Mouse (Mus musculus): ENCODE measurements at regions not wholly inside any gene's neighbourhood (a gene's known extent, or its start where the extent isn't known, plus 50 kb on each side); places are given as distances from the start of the nearest gene placed in this dataset.

DNA sequence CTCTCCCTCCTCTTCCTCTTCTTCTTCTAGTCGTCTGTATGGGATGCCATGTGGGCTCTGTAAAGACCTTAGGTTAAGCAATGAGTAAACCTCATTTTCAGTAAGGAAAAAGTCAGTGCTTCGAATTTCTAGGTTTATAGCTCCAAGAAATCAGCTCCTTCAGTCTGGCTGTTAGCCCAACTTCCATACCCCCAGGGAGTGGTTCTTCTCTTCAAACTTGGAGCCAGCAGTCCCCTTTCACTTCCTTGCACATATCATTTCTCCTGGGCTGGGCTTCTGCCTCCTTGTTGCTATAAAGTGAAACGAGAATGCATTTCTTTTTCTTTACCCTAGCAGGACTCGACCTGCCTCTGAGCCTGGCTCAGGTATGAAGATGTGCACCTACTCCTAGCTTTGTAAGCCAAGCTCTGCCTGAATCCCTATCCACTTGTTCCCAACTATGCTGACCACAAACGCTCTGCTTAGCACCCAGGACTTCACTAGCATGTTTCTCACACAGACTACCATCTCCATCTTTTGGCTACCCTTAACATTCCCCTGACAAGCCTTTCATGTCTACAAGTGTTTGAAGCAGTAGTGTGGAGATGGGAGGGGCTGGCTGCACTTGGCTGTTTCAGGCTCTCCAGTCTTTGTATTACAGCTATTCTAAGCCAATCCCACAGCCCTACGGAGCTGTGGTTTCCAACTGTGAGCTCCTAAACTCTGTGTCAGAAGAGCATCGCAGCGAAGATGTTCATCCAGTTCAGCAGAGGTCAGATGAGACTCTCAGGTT, 243.8 kb upstream of the Tprg start:
- DNase-seq (ENCODE audit: low spot score): no peak
- no peaks in the 10 kb centered on the region for H3K36me3 ChIP-seq
- no peak overlapping the region for H3K27ac ChIP-seq
- no peaks in the 10 kb centered on the region for H3K9me3 ChIP-seq
- WGBS: 67% methylated on average over 8 of the region's 8 CpGs
- peaks cover 15% of the 10 kb centered on the region for H3K27me3 ChIP-seq (ENCODE audit: insufficient read depth, poor library complexity, severe bottlenecking)
- peaks cover 13% of the 10 kb centered on the region for H3K4me1 ChIP-seq
- H3K4me3 ChIP-seq: no peak overlapping the region

DNA sequence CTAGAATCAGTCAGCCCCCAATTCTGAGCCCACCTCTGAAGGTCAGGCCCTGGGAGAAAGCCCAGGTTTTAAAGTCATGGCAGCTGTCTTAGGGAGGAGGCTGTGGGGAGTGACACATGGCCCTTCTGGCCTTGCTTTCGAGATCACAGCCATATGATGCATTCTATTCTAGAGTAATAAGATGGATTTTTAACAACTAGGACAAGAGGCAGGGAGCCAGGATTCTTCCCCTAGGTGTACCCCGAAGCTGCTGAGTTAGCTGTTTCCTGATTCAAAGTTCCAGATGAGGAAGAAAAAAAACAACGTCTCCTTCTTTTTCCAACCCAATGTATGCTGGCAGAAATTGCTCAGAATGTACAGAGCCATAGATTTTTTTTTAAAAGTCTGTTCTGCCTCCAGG, 242.0 kb upstream of the Tprg start:
- no peak overlapping the region for H3K4me3 ChIP-seq
- H3K36me3 ChIP-seq: no peaks in the 10 kb centered on the region
- 80% methylated on average over 3 of the region's 3 CpGs for WGBS
- H3K27me3 ChIP-seq (ENCODE audit: insufficient read depth, poor library complexity, severe bottlenecking): peaks cover 15% of the 10 kb centered on the region
- no peak for DNase-seq (ENCODE audit: low spot score)
- peaks cover 17% of the 10 kb centered on the region for H3K4me1 ChIP-seq
- H3K27ac ChIP-seq: no peak overlapping the region
- no peaks in the 10 kb centered on the region for H3K9me3 ChIP-seq

DNA sequence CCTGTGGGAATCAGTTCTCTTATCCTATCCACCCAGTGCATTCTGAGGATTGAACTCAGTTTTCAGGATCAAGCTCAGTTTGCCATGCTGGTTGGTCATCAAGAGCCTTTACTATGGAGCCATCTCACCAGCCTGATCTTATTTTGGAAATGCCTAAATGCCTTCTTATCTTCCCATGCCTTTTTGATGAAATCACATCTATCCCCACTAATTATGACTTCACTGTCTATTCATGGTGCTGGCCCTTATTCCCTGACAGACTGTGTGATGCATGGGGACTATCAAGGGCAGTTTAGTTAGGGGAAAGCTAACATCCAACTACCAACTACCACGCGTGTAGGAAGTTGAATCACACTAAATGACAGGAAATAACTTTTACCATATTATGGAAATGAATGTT, 238.9 kb upstream of the Tprg start:
- Histone ChIP-seq H3K4me1 (peaks cover 12% of the 10 kb centered on the region), H3K36me3 (no peaks in the 10 kb centered on the region), H3K27me3 (ENCODE audit: insufficient read depth, poor library complexity, severe bottlenecking) (peaks cover 10% of the 10 kb centered on the region), H3K9me3 (no peaks in the 10 kb centered on the region), H3K27ac (no peak overlapping the region), H3K4me3 (no peak overlapping the region)
- WGBS: 92% methylated on average over 2 of the region's 2 CpGs
- no peak for DNase-seq (ENCODE audit: low spot score)

DNA sequence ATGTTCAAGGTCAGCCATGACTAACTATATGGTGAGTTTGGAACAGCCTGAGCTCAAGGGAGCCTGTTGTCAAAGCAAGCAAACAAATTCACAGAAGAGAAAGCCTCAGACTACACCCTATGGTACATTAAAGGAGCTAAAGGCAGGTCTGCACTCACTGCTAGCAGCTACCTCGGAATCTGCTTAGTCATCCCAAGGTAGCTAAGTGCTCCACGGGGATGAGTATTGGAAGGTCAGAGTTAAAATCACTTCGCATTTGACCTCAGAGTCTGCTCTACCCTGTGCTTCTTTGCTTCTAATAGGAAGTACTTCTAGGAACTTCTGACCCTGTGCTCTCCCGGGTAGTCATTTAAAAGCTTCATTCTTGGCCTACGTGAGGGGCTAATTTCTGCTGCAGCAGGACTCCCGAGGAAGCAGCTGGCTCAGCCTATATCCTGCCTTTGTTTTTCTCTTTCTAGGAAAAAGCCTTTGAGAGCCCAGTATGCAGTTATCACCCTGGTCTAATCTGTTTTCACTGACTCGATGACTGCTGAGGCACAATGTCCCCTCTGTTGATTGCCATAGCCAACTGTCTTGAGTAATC, 236.6 kb upstream of the Tprg start:
- peaks cover 9% of the 10 kb centered on the region for H3K4me1 ChIP-seq
- DNase-seq (ENCODE audit: low spot score): no peak
- no peaks in the 10 kb centered on the region for H3K27me3 ChIP-seq (ENCODE audit: insufficient read depth, poor library complexity, severe bottlenecking)
- H3K36me3 ChIP-seq: no peaks in the 10 kb centered on the region
- H3K27ac ChIP-seq: peak overlapping the region; percentile 18; the same call in 1 of the 2 replicates
- H3K9me3 ChIP-seq: no peaks in the 10 kb centered on the region
- H3K4me3 ChIP-seq: no peak overlapping the region
- 31% methylated on average over 7 of the region's 7 CpGs for WGBS

- H3K27ac ChIP-seq: no peak overlapping the region
- no peaks in the 10 kb centered on the region for H3K36me3 ChIP-seq
- no peaks in the 10 kb centered on the region for H3K27me3 ChIP-seq (ENCODE audit: insufficient read depth, poor library complexity, severe bottlenecking)
- peaks cover 9% of the 10 kb centered on the region for H3K4me1 ChIP-seq
- H3K4me3 ChIP-seq: no peak overlapping the region
- no peak for DNase-seq (ENCODE audit: low spot score)
- WGBS: 61% methylated on average over 5 of the region's 5 CpGs
- no peaks in the 10 kb centered on the region for H3K9me3 ChIP-seq
Measured at GRCm38 (mm10) chr16:25051044-25051443, 235.6 kb upstream of the Tprg start.

- no peaks in the 10 kb centered on the region for H3K36me3 ChIP-seq
- no peak for DNase-seq (ENCODE audit: low spot score)
- H3K9me3 ChIP-seq: no peaks in the 10 kb centered on the region
- no peaks in the 10 kb centered on the region for H3K27me3 ChIP-seq (ENCODE audit: insufficient read depth, poor library complexity, severe bottlenecking)
- H3K4me1 ChIP-seq: peaks cover 9% of the 10 kb centered on the region
- no peak overlapping the region for H3K4me3 ChIP-seq
- WGBS: 79% methylated on average over 5 of the region's 5 CpGs
- H3K27ac ChIP-seq: no peak overlapping the region
Measured at GRCm38 (mm10) chr16:25052428-25052827, 234.2 kb upstream of the Tprg start.

- no peak overlapping the region for H3K4me3 ChIP-seq
- H3K36me3 ChIP-seq: no peaks in the 10 kb centered on the region
- no peaks in the 10 kb centered on the region for H3K9me3 ChIP-seq
- no peak for DNase-seq (ENCODE audit: low spot score)
- peaks cover 10% of the 10 kb centered on the region for H3K4me1 ChIP-seq
- 61% methylated on average over 5 of the region's 5 CpGs for WGBS
- H3K27ac ChIP-seq: no peak overlapping the region
- no peaks in the 10 kb centered on the region for H3K27me3 ChIP-seq (ENCODE audit: insufficient read depth, poor library complexity, severe bottlenecking)
Measured at GRCm38 (mm10) chr16:25052917-25053343, 233.7 kb upstream of the Tprg start.

- Histone ChIP-seq H3K4me1 (peaks cover 23% of the 10 kb centered on the region), H3K27me3 (ENCODE audit: insufficient read depth, poor library complexity, severe bottlenecking) (no peaks in the 10 kb centered on the region), H3K36me3 (no peaks in the 10 kb centered on the region), H3K4me3 (no peak overlapping the region), H3K27ac (no peak overlapping the region), H3K9me3 (no peaks in the 10 kb centered on the region)
- DNase-seq (ENCODE audit: low spot score): no peak
- WGBS: 87% methylated on average over 2 of the region's 2 CpGs
Measured at GRCm38 (mm10) chr16:25054304-25054703, 232.3 kb upstream of the Tprg start.

DNA sequence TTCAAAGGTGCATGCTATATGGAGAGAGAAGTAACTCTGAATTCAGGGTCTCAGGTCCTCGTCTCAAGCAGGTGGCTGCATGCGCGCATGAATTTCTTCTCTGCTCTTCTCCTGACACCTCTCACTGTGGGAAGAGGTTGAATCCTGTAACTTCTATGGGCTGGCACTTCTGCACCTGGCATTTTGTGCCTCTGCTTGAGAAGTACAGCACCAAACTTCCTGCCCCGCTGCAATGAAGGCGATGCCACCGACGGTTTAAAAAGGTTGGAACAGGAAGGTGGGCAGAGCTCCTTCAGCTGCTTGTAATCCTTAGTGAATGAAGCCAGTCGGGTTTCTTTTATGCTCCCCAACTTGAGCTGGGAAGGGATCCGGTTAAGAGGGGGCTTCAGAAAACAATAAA, 231.2 kb upstream of the Tprg start:
- H3K27me3 ChIP-seq (ENCODE audit: insufficient read depth, poor library complexity, severe bottlenecking): no peaks in the 10 kb centered on the region
- WGBS: 81% methylated on average over 9 of the region's 9 CpGs
- H3K27ac ChIP-seq: no peak overlapping the region
- no peak for DNase-seq (ENCODE audit: low spot score)
- no peak overlapping the region for H3K4me3 ChIP-seq
- no peaks in the 10 kb centered on the region for H3K9me3 ChIP-seq
- H3K36me3 ChIP-seq: no peaks in the 10 kb centered on the region
- peaks cover 25% of the 10 kb centered on the region for H3K4me1 ChIP-seq

DNA sequence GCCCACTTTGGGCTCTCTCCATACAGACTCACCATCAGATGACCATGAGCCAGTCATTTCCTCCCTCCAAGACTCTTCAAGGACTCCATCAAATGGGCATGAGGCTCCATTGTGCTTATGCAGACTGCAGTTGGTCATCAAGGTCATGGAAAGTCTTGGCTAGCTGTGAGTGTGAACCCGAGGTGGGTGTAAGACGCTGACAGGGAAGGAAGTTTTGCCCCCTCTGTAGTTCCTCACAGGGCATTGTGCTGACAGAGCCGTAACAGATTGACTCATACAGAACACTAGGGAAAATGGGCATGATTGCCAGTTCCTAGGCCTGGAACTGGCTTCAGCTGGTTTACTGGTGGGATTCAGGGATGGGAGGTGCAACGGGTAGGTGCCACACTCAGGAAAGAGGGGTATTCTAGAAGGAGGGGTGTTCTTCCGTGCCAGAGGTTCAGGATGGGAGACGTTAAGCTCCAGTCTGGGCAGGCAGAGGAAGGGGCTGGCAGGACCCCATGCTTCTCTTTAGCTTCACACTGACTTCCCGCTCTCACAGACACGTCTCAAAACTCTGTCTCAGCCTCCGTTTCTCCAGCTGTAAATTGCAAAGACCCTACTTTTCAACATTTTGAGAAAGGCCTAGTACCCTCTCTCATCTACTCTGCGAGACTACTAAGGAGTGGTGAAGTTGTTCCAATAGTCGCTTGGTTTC, 228.4 kb upstream of the Tprg start:
- Histone ChIP-seq H3K4me3 (peak overlapping the region; percentile 73), H3K36me3 (no peaks in the 10 kb centered on the region), H3K27me3 (ENCODE audit: insufficient read depth, poor library complexity, severe bottlenecking) (no peaks in the 10 kb centered on the region), H3K9me3 (no peaks in the 10 kb centered on the region), H3K4me1 (peaks cover 25% of the 10 kb centered on the region), H3K27ac (peak overlapping the region; percentile 94)
- 36% methylated on average over 11 of the region's 11 CpGs for WGBS
- no peak for DNase-seq (ENCODE audit: low spot score)

DNA sequence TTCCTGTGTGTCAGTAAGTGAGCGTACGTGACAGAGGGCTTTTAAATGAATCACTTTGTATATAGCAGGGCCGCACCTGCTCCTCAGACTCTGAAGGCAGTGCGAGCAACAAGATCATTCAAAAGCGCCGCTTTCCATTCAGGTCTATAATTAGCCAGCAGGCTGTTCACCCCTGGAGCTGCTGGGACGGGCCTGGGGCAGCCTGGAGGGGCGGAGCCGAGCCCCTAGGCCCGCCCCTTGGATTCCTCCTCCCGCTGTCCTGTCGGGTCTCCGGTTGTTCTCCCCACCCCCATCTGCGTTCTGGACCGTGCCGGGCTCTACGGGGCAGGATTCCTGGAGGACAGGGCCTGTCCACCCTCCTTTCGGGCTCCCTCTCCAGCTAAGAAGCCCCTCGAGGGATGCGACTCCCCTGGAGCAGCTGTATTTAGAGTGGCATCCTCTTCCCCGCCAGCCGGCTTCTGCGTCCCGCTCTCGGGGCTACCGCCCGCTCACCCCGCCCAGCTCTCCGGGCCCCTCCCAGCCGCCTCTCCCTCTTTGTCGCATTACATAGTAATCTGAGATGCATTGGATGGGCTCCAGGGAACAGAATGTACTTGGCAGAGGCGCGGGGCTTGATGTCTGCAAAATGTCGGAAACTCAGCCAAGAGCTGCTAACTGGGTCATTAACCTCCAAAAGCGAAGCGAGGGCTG, 227.7 kb upstream of the Tprg start:
- H3K27me3 ChIP-seq (ENCODE audit: insufficient read depth, poor library complexity, severe bottlenecking): no peaks in the 10 kb centered on the region
- peak overlapping the region; percentile 73 for H3K4me3 ChIP-seq
- peak overlapping the region; percentile 94 for H3K27ac ChIP-seq
- under 1% methylated on average over 36 of the region's 36 CpGs for WGBS
- peaks cover 25% of the 10 kb centered on the region for H3K4me1 ChIP-seq
- H3K36me3 ChIP-seq: no peaks in the 10 kb centered on the region
- H3K9me3 ChIP-seq: no peaks in the 10 kb centered on the region
- DNase-seq (ENCODE audit: low spot score): peak; percentile 94

DNA sequence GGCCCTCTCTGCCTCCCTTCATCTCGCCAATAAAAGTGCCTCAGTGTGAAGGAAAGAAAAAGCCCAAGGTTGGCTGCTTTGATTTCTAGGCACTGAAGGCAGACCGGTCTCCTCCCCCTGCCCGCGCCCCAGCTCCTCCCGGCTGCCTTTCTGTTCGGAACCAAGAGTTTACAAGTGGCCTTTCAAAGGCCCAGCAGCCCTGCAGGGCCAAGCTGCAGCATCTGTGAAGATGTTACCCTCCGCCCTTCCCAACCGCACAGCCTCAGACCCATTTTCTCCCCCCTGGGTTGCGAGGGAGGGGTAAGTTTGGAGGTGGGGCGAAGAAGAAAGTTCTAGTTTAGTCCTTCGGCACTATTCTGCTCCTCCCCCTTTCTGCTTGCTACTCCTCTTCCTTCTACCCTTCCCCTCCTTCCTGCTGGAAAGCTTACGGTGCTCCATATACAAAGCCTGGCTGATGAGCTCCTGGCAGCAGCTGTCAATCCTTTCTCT, 227.1 kb upstream of the Tprg start:
- no peaks in the 10 kb centered on the region for H3K36me3 ChIP-seq
- H3K27me3 ChIP-seq (ENCODE audit: insufficient read depth, poor library complexity, severe bottlenecking): no peaks in the 10 kb centered on the region
- peaks cover 25% of the 10 kb centered on the region for H3K4me1 ChIP-seq
- H3K9me3 ChIP-seq: no peaks in the 10 kb centered on the region
- H3K27ac ChIP-seq: peak overlapping the region; percentile 94
- peak overlapping the region; percentile 73 for H3K4me3 ChIP-seq
- DNase-seq (ENCODE audit: low spot score): peak; percentile 72
- 2% methylated on average over 12 of the region's 12 CpGs for WGBS

GRCm38 (mm10) chr16:25060266-25060665, 226.4 kb upstream of the Tprg start:
- Histone ChIP-seq H3K27me3 (ENCODE audit: insufficient read depth, poor library complexity, severe bottlenecking) (no peaks in the 10 kb centered on the region), H3K4me3 (no peak overlapping the region), H3K4me1 (peaks cover 25% of the 10 kb centered on the region), H3K36me3 (no peaks in the 10 kb centered on the region), H3K9me3 (no peaks in the 10 kb centered on the region), H3K27ac (peak overlapping the region; percentile 94)
- peak; percentile 74 for DNase-seq (ENCODE audit: low spot score)
- WGBS: 80% methylated on average over 8 of the region's 8 CpGs
